Comparison of ENCODE assay signal across 15 mouse cellular contexts in the genomic region with DNA sequence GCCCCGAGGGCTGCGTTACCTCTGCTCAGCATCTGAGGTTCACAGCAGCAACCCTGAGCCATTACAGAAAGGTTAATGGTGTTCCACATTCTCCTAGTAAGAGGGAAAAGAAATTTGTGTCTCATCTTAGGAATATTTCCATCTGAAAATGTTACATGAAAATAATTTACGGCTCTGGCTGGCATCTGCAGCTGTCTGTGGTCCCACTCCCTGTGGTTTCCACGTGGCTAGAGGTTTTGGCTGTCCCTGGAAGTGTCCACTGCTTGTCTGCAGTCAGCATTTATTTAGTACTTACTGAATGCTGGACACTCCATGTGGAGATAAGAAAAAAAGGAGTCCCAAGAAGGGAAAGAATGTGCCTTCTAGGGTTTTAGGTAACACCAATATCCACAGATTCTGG. TPM values are rescaled to one million over a fixed set of nuclear protein-coding genes. Genes with fewer than 3 reads are reported as not detected.
"Had no signal": no experiment of that assay in that cellular context is flagged by ENCODE, and none has a peak within 500 bp of the region (broad histone marks: within the 10 kb centered on the region; RNA-seq: fewer than 3 reads in every experiment).

No protein-coding gene starts in this region.

- H3K4me3 ChIP-seq: neural tube, embryonic 15.5 days; stomach, embryonic 15.5 days had no signal

- H3K27me3 ChIP-seq: neural tube, embryonic 15.5 days; stomach, embryonic 15.5 days had no signal

- H3K9me3 ChIP-seq: neural tube, embryonic 15.5 days; stomach, embryonic 15.5 days had no signal

- H3K27ac ChIP-seq: neural tube, embryonic 15.5 days; stomach, embryonic 15.5 days; stomach, postnatal 0 days had no signal

- DNase-seq: right cerebral cortex, adult 18-20 months; right cerebral cortex, postnatal 14 days; right cerebral cortex, postnatal 25 days; right cerebral cortex, postnatal 4 days; spleen, adult 18-20 months; thymus, adult 18-20 months; thymus, adult 2 months; thymus, postnatal 14 days; thymus, postnatal 25 days; thymus, postnatal 36 days; thymus, postnatal 4 days had no signal

- H3K4me2 ChIP-seq: neural tube, embryonic 15.5 days; stomach, embryonic 15.5 days had no signal

- H3K4me1 ChIP-seq: stomach, embryonic 15.5 days had no signal

- H3K36me3 ChIP-seq: neural tube, embryonic 15.5 days; stomach, embryonic 15.5 days had no signal

- H3K9ac ChIP-seq: neural tube, embryonic 15.5 days; stomach, embryonic 15.5 days had no signal

RNA-seq across cellular contexts. Expression of a gene that starts 15.3 kb away (rescaled TPM):
- total RNA-seq: neutrophil, adult 5-6 weeks had no signal
